Mouse (Mus musculus) midbrain, embryonic 15.5 days (tissue): ENCODE results near the gene Rims1. TPM values are rescaled to one million over a fixed set of nuclear protein-coding genes. Genes with fewer than 3 reads are reported as not detected.

Experiments used
- ATAC-seq: fragments of 200-750 bp; cut with Nextera tagmentation; replicated peaks from 2 replicates; pipeline ENCODE4 v1.8.0; 2017; ENCODE audit warnings: moderate TSS enrichment
- H3K27ac ChIP-seq: fragments of 300-500 bp; sonication (generic); 2 replicates; pipeline ENCODE4 v1.5.1; 2015; ENCODE audit warnings: mild to moderate bottlenecking, inconsistent platforms
- H3K27me3 ChIP-seq: fragments of 300-500 bp; sonication (generic); replicated peaks from 2 replicates; pipeline ENCODE4 v1.6.1; 2015; ENCODE audit warnings: inconsistent platforms
- H3K36me3 ChIP-seq: fragments of 300-500 bp; sonication (generic); replicated peaks from 2 replicates; pipeline ENCODE4 v1.6.1; 2015; ENCODE audit warnings: inconsistent platforms
- H3K4me1 ChIP-seq: fragments of 300-500 bp; sonication (generic); 2 replicates; pipeline ENCODE4 v1.6.1; 2015; ENCODE audit warnings: inconsistent platforms
- H3K4me2 ChIP-seq: fragments of 300-500 bp; sonication (generic); 2 replicates; pipeline ENCODE4 v1.6.1; 2015; ENCODE audit warnings: inconsistent platforms, mild to moderate bottlenecking, moderate library complexity
- H3K4me3 ChIP-seq: fragments of 300-500 bp; sonication (generic); 2 replicates; pipeline ENCODE4 v1.5.1; 2015; ENCODE audit warnings: mild to moderate bottlenecking, inconsistent platforms
- H3K9ac ChIP-seq: fragments of 300-500 bp; sonication (generic); 2 replicates; pipeline ENCODE4 v1.6.1; 2015; ENCODE audit warnings: mild to moderate bottlenecking, inconsistent platforms
- H3K9me3 ChIP-seq: fragments of 300-500 bp; sonication (generic); 2 replicates; pipeline ENCODE4 v1.6.1; 2016; ENCODE audit warnings: inconsistent platforms
- WGBS: fragments of 180-500 bp; shearing (Covaris S2); methylation state at CpG from one replicate; pipeline ENCODE4 v1.1.7; 2015; ENCODE audit warnings: mixed read lengths; 5-methylcytosine and 5-hydroxymethylcytosine counted together
- polyA plus RNA-seq: library from polyadenylated mRNA; unstranded; fragments of >200 nt; fragmentation: Nextera tagmentation; extraction: Ambion mirVana; gene quantifications from 2 replicates; pipeline ENCODE4 v1.2.1, GENCODE M21; 2015

The Rims1 gene
- polyA plus RNA-seq, result 18.7 and 20.1 TPM in 2 replicates

DNA sequence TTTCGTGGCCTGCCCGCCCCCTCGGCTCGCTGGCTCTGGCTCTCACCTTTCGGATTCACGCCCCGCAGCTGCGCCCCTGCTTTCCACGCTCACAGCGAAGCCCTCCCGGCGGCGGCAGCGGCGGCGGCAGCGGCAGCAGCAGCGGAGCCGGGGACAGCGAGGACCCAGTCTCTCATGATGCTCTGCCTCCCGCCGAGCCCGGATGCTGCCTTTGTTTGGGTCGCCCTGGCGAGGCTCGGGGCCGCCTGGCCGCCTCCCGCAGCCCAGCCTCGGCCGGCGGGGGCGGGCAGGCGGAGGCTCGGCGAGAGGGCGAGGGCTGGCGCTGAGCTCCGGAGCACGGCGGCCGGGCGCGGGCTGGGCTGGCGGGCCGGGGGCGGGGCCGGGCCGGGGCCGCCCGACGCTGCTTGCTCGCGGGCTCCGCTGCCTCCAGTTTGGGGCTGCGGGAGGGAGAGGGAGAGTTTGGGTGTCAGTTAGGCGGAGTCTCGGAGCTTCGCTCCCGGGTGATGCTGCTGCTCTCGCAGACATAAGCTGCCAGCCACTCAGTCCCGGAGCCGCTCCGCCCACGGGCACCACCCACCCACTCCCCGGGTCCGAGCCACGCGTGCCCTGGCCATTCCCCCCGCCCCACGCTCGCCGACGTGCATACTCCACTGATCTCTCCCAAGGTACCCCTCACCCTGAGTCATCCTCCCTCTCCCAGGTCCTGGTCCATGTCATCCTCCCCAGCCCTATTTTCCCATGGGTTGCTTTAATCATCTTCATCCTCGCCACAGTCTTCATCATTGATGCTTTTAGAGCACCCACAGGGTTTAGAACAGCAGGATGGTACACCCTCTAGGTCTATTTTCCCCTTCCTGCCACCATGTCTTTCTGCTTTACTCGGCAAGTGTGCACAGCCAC lies at the start of gene Rims1:
Rims1 (minus strand) TSS at position 269 of the 900 bp plus-strand sequence.
- Histone ChIP-seq H3K36me3 (no peaks in the 10 kb centered on the region), H3K27me3 (no peaks in the 10 kb centered on the region), H3K4me1 (peaks cover 26% of the 10 kb centered on the region), H3K9me3 (no peaks in the 10 kb centered on the region), H3K4me3 (peak within 1 kb of the TSS; percentile 62), H3K9ac (peak within 1 kb of the TSS; percentile 95), H3K4me2 (peak within 1 kb of the TSS; percentile 71), H3K27ac (peak within 1 kb of the TSS; percentile 93)
- under 1% methylated on average over 54 of the region's 76 CpGs for WGBS
- peak; percentile 94 for ATAC-seq

DNA sequence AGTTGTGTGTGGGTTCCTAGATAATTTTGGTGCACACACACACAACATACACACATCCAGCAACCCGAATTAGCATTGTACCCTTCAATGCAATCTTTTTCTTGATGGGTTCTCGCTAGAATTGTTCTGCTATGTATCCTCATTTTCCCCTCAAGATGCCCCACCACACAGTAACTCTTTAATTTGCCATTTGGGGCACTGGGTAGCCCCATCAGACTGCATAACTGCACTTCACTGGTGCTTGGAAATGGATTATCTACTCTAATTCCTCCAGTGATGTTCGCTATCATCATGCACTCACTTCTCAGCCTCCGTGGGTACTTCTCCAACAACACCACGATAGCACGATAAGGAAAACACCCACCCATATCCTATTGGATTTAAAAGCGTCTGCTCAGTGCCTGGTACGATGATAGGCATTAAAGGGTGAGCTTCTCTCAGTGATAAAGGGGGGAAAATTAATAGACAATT lies 867 bp upstream of the Rims1 start:
- Histone ChIP-seq H3K27me3 (no peaks in the 10 kb centered on the region), H3K4me3 (peak overlapping the region; percentile 62), H3K4me1 (peaks cover 26% of the 10 kb centered on the region), H3K36me3 (no peaks in the 10 kb centered on the region), H3K4me2 (peak overlapping the region; percentile 71), H3K9ac (peak overlapping the region; percentile 95), H3K9me3 (no peaks in the 10 kb centered on the region), H3K27ac (peak overlapping the region; percentile 93)
- 12% methylated on average over 8 of the region's 8 CpGs for WGBS
- peak; percentile 3 for ATAC-seq

DNA sequence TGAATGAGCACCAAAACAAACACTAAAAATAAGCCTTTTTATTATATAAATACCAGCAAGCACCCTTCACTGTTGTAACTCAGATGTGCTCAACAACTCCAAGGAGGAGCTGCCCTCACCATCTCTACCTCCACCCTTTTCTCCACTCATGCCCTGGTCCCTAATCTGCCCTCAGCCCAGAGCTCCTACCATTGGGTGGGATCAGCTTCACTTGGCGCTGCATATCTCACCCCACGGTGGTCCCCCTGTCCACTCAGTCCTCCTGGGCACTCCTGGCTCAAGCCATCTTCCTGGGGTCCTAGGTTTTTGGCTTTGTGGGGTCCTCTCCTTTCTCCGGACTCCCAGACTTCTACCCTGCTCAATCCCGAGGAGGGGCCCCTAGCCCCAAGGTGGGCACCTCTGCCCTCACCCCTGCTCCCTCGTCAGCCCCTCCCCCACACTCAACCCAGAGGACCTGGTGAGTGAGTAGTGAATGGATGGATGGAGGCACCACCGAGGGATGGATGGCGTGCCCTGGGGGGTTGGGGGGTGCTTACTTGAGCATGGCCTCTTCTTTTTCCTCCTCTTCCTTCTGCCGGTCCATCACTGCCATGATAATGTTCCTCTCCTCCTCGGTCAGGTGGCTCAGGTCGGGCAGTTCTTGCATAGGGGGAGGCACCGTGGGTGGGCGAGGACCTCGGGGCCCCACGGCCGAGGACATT lies 619 bp downstream of the Rims1 start:
- Histone ChIP-seq H3K4me1 (peaks cover 26% of the 10 kb centered on the region), H3K9ac (peak overlapping the region; percentile 95), H3K4me2 (peak overlapping the region; percentile 71), H3K36me3 (no peaks in the 10 kb centered on the region), H3K27ac (peak overlapping the region; percentile 93), H3K27me3 (no peaks in the 10 kb centered on the region), H3K4me3 (peak overlapping the region; percentile 62), H3K9me3 (no peaks in the 10 kb centered on the region)
- WGBS, result 3% methylated on average over 15 of the region's 15 CpGs
- peak; percentile 53 for ATAC-seq

DNA sequence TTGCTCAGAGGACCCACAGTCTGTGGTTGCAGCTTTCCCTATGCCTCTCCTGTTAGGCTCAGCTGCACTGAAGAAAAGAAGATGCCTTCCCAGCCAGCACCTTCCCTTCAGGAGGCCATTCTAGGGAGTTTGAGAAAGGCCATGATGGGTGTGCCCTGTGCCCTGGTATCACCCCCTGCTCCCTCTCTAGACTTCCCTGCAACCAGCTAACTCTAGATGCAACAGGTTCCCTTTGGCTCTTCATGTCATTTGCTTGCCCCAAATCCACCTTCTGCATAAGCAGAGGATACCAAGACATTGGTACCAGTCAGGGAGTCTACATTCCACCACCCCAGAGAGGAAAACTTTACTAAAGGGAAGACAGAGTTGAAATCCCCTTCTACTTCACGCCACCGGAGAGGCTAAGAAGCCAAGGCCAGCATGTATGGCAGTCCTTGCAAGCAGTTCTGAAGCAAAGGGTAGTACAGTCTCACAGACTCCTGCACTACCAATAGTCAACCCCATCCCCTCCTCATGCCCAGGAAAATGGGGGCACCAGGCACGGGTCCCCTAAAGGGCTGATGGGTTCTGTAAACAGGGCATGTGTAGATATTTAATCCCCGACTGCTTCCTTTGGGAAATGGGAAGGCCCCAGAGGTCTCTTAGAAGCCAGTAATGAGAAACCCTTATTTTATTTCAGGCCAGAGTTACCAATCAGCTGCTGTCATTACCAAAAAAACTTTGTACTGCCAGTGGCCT lies 1.5 kb downstream of the Rims1 start:
- Histone ChIP-seq H3K4me3 (peak overlapping the region; percentile 62), H3K27ac (no peak overlapping the region), H3K4me2 (peak overlapping the region; percentile 71), H3K4me1 (peaks cover 26% of the 10 kb centered on the region), H3K9ac (peak overlapping the region; percentile 95), H3K27me3 (no peaks in the 10 kb centered on the region), H3K36me3 (no peaks in the 10 kb centered on the region), H3K9me3 (no peaks in the 10 kb centered on the region)
- 74% methylated on average over 4 of the region's 4 CpGs for WGBS
- no peak for ATAC-seq

DNA sequence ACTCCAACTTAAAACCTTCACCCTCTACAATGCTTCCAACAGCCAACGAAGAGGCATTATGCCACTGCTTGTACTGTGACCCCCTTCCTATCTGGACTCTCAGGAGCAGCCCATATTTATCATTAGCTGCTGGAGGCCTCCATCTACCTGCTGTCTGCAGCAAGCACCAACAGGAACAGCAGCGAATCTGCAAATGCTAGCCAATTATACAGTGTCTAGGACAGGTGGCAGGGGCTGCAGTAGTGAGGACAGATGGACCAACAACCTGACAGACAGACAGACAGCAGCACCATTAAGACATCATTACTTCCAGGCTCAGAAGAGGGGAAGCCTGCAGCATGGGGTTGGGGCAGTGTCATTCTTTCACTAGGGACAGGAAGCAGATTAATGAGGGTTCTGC lies 2.3 kb downstream of the Rims1 start:
- no peaks in the 10 kb centered on the region for H3K27me3 ChIP-seq
- no peak overlapping the region for H3K27ac ChIP-seq
- no peaks in the 10 kb centered on the region for H3K36me3 ChIP-seq
- peaks cover 26% of the 10 kb centered on the region for H3K4me1 ChIP-seq
- H3K9ac ChIP-seq, result peak overlapping the region; percentile 19; the same call in 1 of the 2 replicates
- 70% methylated on average over 2 of the region's 2 CpGs for WGBS
- H3K4me3 ChIP-seq, result peak overlapping the region; percentile 62
- H3K9me3 ChIP-seq, result no peaks in the 10 kb centered on the region
- ATAC-seq, result no peak
- peak overlapping the region; percentile 71 for H3K4me2 ChIP-seq

DNA sequence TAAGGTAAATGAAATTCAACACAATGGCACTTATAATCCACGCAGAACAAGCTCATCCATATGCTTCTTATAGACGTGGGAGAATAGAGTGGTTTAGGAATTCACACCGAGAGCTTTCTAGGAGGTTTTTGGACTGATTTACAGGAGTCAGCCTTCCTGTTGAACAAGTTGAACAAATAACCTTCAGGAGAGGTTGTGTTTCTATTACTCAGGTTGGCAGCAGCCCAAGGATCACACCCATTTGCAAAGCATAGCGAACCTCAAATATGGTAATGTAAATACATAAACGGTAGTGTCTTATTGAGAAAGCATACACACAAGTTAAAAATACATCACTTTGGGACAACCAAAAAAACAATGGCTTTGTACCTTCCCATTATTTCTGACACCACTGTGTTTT lies 5.5 kb downstream of the Rims1 start:
- H3K9me3 ChIP-seq, result no peaks in the 10 kb centered on the region
- 84% methylated on average over 5 of the region's 5 CpGs for WGBS
- no peak overlapping the region for H3K27ac ChIP-seq
- H3K4me1 ChIP-seq, result peaks cover 18% of the 10 kb centered on the region
- no peak overlapping the region for H3K4me3 ChIP-seq
- no peak overlapping the region for H3K4me2 ChIP-seq
- H3K9ac ChIP-seq, result no peak overlapping the region
- H3K27me3 ChIP-seq, result no peaks in the 10 kb centered on the region
- H3K36me3 ChIP-seq, result no peaks in the 10 kb centered on the region
- no peak for ATAC-seq

DNA sequence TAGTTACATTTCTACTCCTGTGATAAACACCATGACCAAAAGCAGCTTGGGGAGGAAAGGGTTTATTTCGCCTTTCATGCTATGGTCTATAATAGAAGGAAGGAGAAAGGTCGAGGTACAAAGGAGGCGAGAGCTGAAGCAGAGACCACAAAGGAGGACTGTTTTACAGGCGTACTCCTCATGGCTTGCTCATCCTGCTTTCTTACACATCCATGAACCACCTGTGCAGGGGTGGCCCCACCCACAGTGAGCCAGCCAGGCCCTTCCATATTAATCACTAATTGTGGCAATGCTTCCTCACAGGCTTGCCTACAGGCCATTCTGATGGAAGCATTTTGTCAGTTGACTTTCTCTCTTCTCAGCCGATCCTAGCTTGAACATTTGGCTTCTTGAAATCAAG lies 8.7 kb downstream of the Rims1 start:
- H3K9me3 ChIP-seq, result no peaks in the 10 kb centered on the region
- no peaks in the 10 kb centered on the region for H3K27me3 ChIP-seq
- ATAC-seq, result 0 out of 2 replicates have a peak, but pooled peaks have one; percentile 11
- 62% methylated on average over 5 of the region's 5 CpGs for WGBS
- H3K36me3 ChIP-seq, result no peaks in the 10 kb centered on the region
- no peak overlapping the region for H3K27ac ChIP-seq
- no peak overlapping the region for H3K4me2 ChIP-seq
- H3K4me3 ChIP-seq, result no peak overlapping the region
- no peaks in the 10 kb centered on the region for H3K4me1 ChIP-seq
- no peak overlapping the region for H3K9ac ChIP-seq

DNA sequence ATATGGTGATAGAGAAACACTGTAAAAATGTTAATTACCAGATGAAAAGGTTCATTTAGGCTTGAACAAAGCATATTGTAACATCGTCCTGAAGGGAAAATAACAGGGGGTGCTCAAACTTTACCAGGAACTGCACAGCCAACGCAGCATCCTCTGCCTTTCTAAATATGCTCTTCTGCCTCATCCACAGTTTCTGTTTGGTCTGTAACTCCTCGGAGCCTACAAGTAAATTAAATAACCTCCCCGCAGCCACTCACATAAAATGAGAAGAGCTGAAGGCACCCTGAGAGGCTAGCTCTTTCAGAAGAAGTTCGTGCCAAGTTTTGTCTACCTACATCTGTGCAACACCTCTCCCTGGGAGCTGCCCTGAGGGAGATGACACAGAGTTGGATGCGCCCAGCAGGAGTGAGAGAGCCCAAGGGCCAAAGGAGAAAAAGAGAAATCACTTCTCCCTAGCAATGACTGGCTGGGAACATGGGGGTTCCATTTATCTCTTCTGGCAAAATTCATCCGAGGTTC lies 16.3 kb downstream of the Rims1 start:
- Histone ChIP-seq H3K4me2 (no peak overlapping the region), H3K4me3 (no peak overlapping the region), H3K36me3 (no peaks in the 10 kb centered on the region), H3K4me1 (0 out of 2 replicates have a peak, but pooled peaks cover 3% of the 10 kb centered on the region), H3K9me3 (no peaks in the 10 kb centered on the region), H3K27ac (no peak overlapping the region), H3K27me3 (no peaks in the 10 kb centered on the region), H3K9ac (no peak overlapping the region)
- ATAC-seq, result no peak
- 34% methylated on average over 7 of the region's 7 CpGs for WGBS

DNA sequence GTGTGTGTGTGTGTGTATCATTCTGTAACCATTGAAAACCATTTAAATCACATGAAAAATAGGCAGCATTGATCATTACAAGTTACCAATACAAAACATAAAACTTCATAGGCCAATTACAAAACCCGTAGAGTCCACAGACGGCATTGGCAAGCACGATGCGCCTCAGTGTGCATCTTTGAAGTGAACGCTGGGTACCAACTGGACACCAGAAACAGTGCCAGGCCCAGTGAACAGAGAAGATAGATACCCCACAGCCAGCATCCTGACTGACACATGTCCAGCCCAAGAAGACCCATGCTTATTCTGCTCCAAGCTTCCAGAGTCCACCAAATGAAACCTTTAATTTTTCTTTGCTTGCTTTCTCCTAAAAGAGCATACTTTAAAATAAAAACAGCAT lies 18.2 kb downstream of the Rims1 start:
- 0 out of 2 replicates have a peak, but pooled peaks cover 3% of the 10 kb centered on the region for H3K4me1 ChIP-seq
- H3K27ac ChIP-seq, result no peak overlapping the region
- no peaks in the 10 kb centered on the region for H3K36me3 ChIP-seq
- no peaks in the 10 kb centered on the region for H3K9me3 ChIP-seq
- H3K4me3 ChIP-seq, result no peak overlapping the region
- no peak for ATAC-seq
- 96% methylated on average over 5 of the region's 5 CpGs for WGBS
- H3K4me2 ChIP-seq, result no peak overlapping the region
- H3K27me3 ChIP-seq, result no peaks in the 10 kb centered on the region
- H3K9ac ChIP-seq, result no peak overlapping the region

DNA sequence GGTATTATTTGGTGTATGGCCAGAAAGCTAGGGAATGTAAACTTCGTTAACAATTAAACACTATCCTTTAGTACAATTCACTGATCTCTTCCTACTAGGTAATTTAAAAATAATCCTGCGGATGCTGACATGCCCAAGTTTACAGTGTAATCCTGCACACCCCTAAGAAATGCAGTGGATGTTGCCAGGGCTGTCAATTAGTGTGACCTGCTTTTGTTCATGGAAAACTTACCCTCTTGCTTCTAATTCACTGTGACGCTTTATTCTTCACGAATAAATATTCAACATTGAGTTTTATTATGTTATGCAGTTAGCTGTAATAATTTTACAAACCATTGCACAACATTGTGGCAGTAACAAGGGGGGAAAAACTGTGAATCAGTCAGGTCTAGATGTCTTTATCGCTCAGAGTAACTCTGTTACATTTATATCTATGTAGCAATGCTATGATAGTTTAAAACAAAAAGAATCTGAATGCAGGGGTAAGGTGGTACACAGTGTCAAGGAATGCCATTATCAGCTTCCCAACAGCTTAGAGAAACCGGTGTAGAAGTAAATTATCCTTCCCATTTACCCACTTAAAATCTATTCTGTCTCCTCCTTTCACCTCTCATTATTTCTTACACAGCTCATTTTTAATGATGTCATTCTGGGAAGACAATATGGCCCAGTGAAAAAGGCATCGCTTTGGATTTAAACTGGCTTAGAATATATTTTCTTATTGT lies 35.1 kb downstream of the Rims1 start:
- WGBS, result 49% methylated on average over 7 of the region's 7 CpGs
- H3K36me3 ChIP-seq, result no peaks in the 10 kb centered on the region
- no peaks in the 10 kb centered on the region for H3K4me1 ChIP-seq
- H3K27ac ChIP-seq, result no peak overlapping the region
- no peaks in the 10 kb centered on the region for H3K27me3 ChIP-seq
- H3K9ac ChIP-seq, result no peak overlapping the region
- ATAC-seq, result peak; percentile 75; the same call in 1 of the 2 replicates
- H3K9me3 ChIP-seq, result no peaks in the 10 kb centered on the region
- no peak overlapping the region for H3K4me2 ChIP-seq
- H3K4me3 ChIP-seq, result no peak overlapping the region

DNA sequence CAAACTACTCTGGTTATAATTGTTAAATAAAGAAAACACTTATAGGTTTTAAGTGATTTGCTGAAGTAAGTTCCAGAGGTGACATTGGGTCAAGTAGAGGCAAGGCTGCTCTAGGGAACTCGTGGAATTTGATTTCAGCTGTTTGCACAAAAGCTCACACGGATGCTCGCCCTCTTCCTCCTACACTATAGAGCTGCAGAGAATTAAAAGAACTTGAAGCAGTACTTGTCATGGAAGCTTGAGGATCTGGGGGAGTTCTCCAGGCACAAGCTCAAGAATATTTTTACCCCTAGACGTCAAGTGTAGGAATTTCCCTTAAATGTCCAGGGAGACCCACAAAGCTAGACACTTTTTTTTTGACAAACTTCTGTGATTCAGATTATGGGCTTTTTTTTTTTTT lies 42.4 kb downstream of the Rims1 start:
- no peaks in the 10 kb centered on the region for H3K9me3 ChIP-seq
- H3K4me1 ChIP-seq, result no peaks in the 10 kb centered on the region
- ATAC-seq, result no peak
- H3K4me2 ChIP-seq, result no peak overlapping the region
- no peak overlapping the region for H3K27ac ChIP-seq
- no peak overlapping the region for H3K9ac ChIP-seq
- no peaks in the 10 kb centered on the region for H3K27me3 ChIP-seq
- 86% methylated on average over 4 of the region's 4 CpGs for WGBS
- H3K4me3 ChIP-seq, result no peak overlapping the region
- no peaks in the 10 kb centered on the region for H3K36me3 ChIP-seq
